Mouse (Mus musculus) testis, adult 2 months (tissue): Measurements from ENCODE around the gene Ttll4. TPM values are rescaled to one million over a fixed set of nuclear protein-coding genes. Genes with fewer than 3 reads are reported as not detected.

Experiments used
- H3K27ac ChIP-seq: fragments of 200-500 bp; 2 replicates; pipeline ENCODE4 v1.5.1; 2012; ENCODE audit warnings: low read depth, low read length; ENCODE audit not compliant: control insufficient read depth, insufficient read depth
- H3K27me3 ChIP-seq: fragments of 200-500 bp; 2 replicates; pipeline ENCODE4 v1.6.1; 2012; ENCODE audit warnings: mild to moderate bottlenecking, low read length, moderate library complexity; ENCODE audit not compliant: control insufficient read depth, insufficient read depth
- H3K36me3 ChIP-seq: fragments of 200-500 bp; 2 replicates; pipeline ENCODE4 v1.6.1; 2012; ENCODE audit warnings: mild to moderate bottlenecking, low read length; ENCODE audit not compliant: control insufficient read depth, insufficient read depth
- H3K4me1 ChIP-seq: fragments of 200-500 bp; 2 replicates; pipeline ENCODE4 v1.6.1; 2012; ENCODE audit warnings: low read length; ENCODE audit not compliant: control insufficient read depth, insufficient read depth
- H3K4me3 ChIP-seq: fragments of 200-500 bp; 2 replicates; pipeline ENCODE4 v1.5.1; 2012; ENCODE audit warnings: low read depth, mild to moderate bottlenecking, low read length, moderate library complexity, mixed read lengths; ENCODE audit not compliant: control insufficient read depth
- CTCF ChIP-seq: fragments of 200-500 bp; IDR thresholded peaks from 2 replicates; pipeline ENCODE4 v1.5.1; 2012; ENCODE audit warnings: low read depth, mild to moderate bottlenecking, inconsistent platforms, low read length, moderate library complexity; ENCODE audit not compliant: control insufficient read depth, insufficient read depth, insufficient replicate concordance
- POLR2A ChIP-seq: fragments of 200-500 bp; IDR thresholded peaks from 2 replicates; pipeline ENCODE4 v1.6.1; 2012; ENCODE audit warnings: low read depth, mild to moderate bottlenecking, inconsistent platforms, low read length, moderate library complexity; ENCODE audit not compliant: control insufficient read depth
- polyA plus RNA-seq: library from polyadenylated mRNA; depleted of rRNA; stranded (reverse); fragments of >200 nt; gene quantifications from 2 replicates; pipeline ENCODE4 v1.2.3, GENCODE M21; 2012

Gene Ttll4
- polyA plus RNA-seq, 1 experiment: 77.9 TPM

DNA sequence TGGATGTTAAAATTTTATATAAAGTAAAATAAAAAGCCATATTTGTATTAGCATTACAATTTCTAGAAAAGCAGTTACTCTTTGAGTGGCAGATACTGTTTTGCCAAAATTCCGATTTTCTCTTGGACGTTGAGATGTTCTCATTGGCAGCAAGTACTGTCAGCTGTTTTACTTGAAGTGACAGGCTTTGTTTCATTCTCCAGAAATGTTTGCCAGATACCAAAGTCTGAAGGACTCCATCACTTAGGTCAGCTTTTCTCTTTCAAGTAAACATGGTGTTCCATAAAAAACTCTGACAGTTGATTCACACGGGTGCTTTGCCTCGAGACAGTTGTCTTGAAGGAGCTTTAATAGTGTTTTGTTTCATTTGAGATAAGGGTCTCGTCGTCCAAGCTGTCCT is 3.6 kb downstream of the Ttll4 start:
- no peak for TF ChIP-seq POLR2A
- Histone ChIP-seq H3K4me3 (no peak overlapping the region), H3K4me1 (peaks cover 5% of the 10 kb centered on the region; the same call in 1 of the 2 replicates), H3K36me3 (no peaks in the 10 kb centered on the region), H3K27me3 (no peaks in the 10 kb centered on the region), H3K27ac (no peak overlapping the region)

DNA sequence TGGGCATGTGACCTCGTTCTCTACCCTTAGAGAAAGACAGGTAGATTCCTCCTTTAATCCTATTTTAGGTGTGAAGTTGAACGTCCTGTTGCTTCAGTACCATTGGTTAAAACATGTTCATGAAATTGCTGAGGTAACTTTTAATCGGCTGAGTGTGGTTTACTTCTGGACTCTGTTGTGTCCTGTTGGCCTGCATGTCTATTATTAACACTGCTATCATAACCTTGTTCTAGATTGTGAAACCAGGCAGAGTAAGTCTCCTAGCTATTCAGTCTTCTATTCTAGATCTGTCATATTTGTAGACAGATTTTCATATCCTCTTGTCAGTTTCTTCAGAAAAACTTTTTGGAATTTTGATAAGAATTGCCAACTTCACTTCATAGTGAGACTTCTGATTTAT is 6.8 kb downstream of the Ttll4 start:
- TF ChIP-seq CTCF (no peak), POLR2A (no peak)
- Histone ChIP-seq H3K27ac (no peak overlapping the region), H3K36me3 (no peaks in the 10 kb centered on the region), H3K4me1 (peaks cover 3% of the 10 kb centered on the region; the same call in 1 of the 2 replicates), H3K27me3 (no peaks in the 10 kb centered on the region), H3K4me3 (no peak overlapping the region)

DNA sequence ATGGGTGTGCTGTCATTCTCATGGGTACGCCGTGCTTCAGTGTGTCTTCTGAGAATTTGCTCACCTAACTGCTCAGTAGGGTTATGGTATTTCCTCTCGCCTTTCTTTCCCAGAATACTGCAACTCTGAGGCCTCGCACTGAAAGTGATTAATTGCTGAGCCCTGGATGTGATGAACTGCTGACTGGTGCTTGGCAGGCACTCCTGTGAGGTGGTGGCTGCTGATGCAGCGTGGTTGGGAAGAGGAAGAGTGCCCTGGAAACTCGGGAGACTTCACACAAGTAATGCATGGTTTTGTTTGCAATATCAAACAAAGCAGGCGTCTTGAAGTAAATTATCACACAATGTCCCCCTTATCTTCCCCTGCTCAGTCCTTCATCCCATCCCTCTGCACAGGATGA is 11.2 kb downstream of the Ttll4 start:
- no peaks in the 10 kb centered on the region for H3K36me3 ChIP-seq
- no peak for TF ChIP-seq POLR2A
- TF ChIP-seq CTCF: no peak

DNA sequence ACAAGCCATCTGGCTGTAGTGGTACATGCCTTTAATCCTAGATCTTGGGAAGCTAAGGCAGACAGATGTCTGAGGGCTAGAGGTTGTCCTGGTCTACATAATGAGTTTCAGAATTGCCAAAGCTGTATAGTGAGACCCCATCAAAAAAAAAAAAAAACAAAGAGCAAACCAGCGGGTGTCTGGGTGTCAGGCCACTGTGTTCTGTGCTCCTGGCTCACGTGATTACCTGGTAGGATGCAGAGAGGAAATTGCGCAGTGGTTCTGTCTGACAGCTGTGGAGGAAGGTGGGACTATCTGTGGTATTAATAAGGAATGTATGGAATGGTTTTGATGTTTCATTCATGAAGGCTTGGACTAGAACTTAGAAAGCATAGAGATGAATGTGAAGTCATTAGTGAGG is 15.3 kb downstream of the Ttll4 start:
- Histone ChIP-seq H3K4me3 (no peak overlapping the region), H3K4me1 (no peaks in the 10 kb centered on the region), H3K36me3 (peaks cover 3% of the 10 kb centered on the region), H3K27me3 (no peaks in the 10 kb centered on the region), H3K27ac (no peak overlapping the region)
- no peak for TF ChIP-seq POLR2A
- TF ChIP-seq CTCF: no peak

More for the DNA sequence above, 11.2 kb downstream of the Ttll4 start:
- no peaks in the 10 kb centered on the region for H3K27me3 ChIP-seq
- H3K4me3 ChIP-seq: no peak overlapping the region
- H3K4me1 ChIP-seq: no peaks in the 10 kb centered on the region
- no peak overlapping the region for H3K27ac ChIP-seq

DNA sequence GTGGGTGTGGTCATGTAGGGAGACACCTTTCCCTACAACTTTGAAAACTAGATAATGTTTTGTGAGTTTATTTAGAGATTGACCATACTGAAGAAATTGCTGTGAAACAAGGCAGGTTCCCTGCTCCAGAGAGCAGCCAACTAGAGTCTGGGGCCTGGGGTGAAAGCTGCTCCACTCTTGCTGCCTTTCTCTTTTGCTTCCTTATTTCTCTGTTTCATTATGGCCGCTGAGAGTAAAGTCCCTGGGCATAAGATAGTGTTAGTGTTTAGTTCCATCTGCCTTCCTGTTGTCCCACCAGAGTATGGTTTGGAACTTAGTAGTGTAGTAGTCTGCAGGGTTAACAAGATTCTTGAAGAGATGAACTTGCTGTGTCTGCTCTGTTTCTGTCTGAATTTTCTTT is 16.3 kb downstream of the Ttll4 start:
- Histone ChIP-seq H3K4me1 (no peaks in the 10 kb centered on the region), H3K4me3 (no peak overlapping the region), H3K27me3 (no peaks in the 10 kb centered on the region), H3K36me3 (peaks cover 3% of the 10 kb centered on the region), H3K27ac (no peak overlapping the region)
- TF ChIP-seq POLR2A: no peak
- TF ChIP-seq CTCF: no peak

DNA sequence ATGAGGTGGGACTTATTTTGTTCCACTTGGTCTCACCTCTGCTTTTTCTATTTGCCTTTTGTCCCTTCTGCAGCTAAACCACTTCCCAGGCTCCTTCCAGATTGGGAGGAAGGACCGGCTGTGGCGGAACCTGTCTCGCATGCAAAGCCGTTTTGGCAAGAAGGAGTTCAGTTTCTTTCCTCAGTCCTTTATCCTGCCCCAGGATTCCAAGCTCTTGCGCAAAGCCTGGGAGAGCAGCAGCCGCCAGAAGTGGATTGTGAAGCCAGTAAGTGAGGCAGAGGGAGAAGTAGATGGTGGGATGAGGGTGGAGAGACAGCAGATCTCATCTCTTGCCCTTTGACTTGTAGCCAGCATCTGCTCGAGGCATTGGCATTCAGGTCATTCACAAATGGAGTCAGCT is 25.6 kb downstream of the Ttll4 start:
- TF ChIP-seq CTCF (no peak), POLR2A (no peak)
- Histone ChIP-seq H3K4me3 (no peak overlapping the region), H3K4me1 (no peaks in the 10 kb centered on the region), H3K27me3 (no peaks in the 10 kb centered on the region), H3K27ac (no peak overlapping the region), H3K36me3 (no peaks in the 10 kb centered on the region; the same call in none of the 2 replicates)

DNA sequence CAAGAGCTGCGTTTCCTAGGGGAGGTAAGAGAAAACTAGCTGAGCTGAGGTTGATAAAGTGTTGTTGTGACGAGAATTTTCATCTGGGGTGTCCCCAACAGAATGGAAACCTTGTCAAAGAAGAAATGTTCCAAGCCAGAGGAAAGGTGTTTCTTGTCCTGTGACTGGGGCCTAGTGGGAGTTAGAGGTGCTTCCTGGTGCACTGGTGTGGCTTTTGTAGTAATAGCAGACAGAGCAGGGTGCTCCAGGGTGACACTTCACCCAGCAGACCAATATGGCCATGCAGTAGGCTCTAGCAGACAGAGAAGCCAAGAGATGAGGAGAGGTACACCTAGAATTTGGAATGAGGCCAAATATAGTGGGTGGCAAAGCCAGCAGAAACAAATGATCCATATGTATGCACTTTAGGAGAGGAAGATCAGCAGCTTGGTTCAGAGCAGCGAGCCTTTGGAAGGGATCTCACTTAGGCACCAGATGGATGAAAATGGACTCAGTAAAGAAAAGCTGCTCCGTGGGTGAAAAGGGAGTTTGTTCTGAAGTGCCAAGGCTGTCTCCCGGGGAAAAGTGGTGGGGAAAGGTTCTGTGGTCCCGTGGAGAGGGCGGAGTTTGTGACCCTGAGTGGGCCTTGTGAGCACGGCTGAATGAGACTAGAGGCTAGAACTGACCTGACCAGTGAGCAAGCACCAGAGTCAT is 32.5 kb downstream of the Ttll4 start:
- H3K36me3 ChIP-seq: no peaks in the 10 kb centered on the region; the same call in 1 of the 2 replicates
- no peaks in the 10 kb centered on the region for H3K4me1 ChIP-seq
- TF ChIP-seq POLR2A: no peak
- TF ChIP-seq CTCF: no peak
- no peak overlapping the region for H3K4me3 ChIP-seq
- no peaks in the 10 kb centered on the region for H3K27me3 ChIP-seq
- no peak overlapping the region for H3K27ac ChIP-seq
